Mouse (Mus musculus): ENCODE results near the gene Lipe. TPM values are rescaled to one million over a fixed set of nuclear protein-coding genes. Genes with fewer than 3 reads are reported as not detected.

Gene Lipe
- total and polyA plus RNA-seq, 3 experiments: 372 to 471 (median 462) TPM

DNA sequence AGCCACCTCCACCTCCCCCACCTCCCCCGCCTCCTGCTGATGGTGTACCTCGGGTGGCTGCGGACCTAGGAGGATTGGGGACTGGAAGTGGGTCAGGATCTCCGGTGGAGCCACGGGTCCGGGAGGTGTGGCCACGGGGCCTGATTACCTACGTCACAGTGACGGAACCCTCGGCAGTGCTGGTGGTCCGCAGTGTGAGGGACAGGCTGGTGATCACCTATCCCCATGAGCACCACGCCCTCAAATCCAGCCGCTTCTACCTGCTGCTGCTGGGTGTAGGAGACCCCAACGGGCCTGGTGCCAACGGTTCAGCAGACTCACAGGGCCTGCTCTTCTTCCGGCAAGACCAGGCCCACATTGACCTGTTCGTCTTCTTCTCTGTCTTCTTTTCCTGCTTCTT lies 34.9 kb downstream of the Lipe start:
- no peak for DNase-seq

DNA sequence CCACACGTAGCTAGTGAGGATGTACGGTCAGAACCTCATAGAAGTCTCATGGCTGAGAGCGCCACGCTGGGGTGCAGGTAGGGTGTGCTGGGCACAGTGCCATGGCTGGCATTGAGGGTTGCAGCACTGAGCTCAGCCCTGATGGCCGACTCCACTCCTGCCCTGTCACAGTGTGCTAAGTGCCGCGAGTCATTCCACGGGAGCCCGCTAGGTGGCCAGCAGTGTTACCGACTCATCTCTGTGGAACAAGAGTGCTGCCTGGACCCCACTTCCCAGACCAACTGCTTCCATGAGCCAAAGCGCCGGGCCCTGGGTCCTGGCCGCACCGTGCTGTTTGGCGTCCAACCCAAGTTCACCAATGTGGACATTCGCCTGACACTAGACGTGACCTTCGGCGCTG lies 35.4 kb downstream of the Lipe start:
- peak; percentile 69 for DNase-seq

DNA sequence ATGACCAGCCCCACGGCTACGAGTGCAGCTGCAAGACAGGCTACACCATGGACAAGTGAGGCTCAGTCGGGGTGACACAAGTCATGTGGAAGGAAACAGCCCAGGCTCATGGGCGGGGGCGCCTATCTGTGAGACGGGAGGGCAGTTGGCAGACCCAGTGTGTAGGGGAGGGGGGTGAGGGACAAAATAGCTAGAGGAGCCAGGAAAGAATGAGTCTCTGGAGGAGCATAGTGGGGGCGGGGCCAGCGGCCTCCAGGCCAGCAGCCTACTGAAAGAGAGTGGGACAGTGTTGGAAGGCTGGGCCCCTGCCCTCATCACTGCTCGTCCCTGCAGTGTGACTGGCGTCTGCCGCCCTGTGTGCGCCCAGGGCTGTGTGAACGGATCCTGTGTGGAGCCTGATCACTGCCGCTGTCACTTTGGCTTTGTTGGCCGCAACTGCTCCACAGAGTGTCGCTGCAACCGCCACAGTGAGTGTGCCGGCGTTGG lies 39.7 kb downstream of the Lipe start:
- no peak for DNase-seq

GRCm38 (mm10) chr7:25348861-25349260 lies 49.6 kb downstream of the Lipe start:
- no peak for DNase-seq

- no peak for DNase-seq
Observed at GRCm38 (mm10) chr7:25341000-25341784, 57.3 kb downstream of the Lipe start.

DNA sequence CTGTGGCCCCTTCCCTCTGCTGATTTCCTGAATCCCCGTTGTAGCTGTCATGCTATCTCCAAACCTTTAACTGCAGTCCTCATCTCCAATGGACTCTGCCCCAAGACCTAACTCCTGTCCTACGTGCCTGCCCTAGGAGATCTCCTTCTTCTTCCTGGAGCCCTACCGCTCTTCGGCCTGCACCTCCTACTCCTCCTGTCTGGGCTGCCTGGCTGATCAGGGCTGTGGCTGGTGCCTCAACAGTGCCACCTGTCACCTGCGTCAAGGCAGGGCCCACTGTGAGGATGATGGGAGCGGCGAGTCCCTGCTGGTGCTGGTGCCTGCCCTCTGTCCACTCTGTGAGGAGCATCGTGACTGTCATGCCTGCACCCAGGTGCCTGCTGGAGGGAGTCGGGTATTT lies 59.2 kb downstream of the Lipe start:
- DNase-seq: no peak

DNA sequence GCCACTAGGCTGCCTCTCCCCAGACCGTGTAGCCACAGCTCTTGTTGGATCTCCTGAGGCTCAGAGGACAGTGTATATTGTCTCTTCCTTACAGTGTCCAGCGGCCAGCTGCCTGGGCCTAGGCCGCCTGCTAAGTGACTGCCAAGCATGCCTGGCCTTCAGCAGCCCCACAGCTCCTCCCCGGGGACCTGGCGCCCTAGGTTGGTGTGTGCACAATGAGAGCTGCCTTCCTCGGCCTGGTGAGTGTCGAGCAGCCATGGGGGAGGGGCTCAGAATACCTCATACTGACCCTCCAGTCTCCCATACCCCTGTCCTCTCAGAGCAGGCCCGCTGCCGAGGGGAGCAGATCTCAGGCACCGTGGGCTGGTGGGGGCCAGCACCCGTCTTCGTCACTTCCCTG lies 64.0 kb downstream of the Lipe start:
- no peak for DNase-seq

DNA sequence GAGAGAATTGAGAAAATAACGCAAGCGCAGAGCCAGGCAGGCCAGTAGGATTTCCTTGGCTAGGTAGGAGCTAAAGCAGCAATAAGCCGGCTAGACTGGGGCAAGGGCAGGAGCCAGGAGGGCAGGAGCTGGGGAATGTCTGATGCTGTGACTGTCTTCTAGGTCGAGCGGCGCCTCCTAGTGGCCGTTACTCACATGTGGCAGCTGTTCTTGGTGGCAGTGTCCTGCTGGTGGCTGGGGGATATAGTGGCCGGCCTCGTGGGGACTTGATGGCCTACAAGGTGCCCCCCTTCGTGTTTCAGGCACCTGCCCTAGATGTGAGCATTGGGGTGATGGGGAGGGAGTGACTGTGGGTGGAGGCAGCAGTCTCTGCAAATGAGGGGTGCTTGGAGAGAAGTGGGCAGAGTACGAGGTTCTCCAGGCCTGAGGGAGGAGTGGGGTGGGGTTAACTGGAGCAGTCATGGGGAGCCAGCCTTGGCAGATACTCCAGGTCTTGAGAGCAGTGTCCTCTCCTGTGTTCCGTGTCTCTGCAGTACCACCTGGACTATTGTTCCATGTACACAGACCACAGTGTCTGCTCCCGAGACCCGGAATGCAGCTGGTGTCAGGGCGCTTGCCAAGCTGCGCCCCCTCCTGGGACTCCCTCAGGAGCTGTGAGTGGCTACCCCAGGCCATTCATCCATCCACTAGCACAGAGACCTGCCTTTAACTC lies 64.8 kb downstream of the Lipe start:
- DNase-seq: peak; percentile 74

Other genes with a start within 250 kb of the Lipe start
- under 1 TPM; 0.46 to 0.90 TPM for gene Pou2f2, start 219.0 kb downstream of the Lipe start, total RNA-seq (2021)
- gene Pou2f2, start 219.0 kb downstream of the Lipe start, polyA plus RNA-seq (2012; rRNA removed): 2.7 and 3.2 TPM in 2 replicates
- 10 to 100 TPM; 15.6 to 17.9 TPM for gene Dedd2, start 178.1 kb downstream of the Lipe start, total RNA-seq (2021)
- 36.3 and 39.5 TPM in 2 replicates for gene Dedd2, start 178.1 kb downstream of the Lipe start, polyA plus RNA-seq (2012; rRNA removed)
- gene Zfp526, start 177.3 kb downstream of the Lipe start, total RNA-seq (2021): 10 to 100 TPM in 1 of 2 experiments, 1 to 10 TPM in 1; 9.9 to 10.4 TPM
- 16.3 and 19.9 TPM in 2 replicates for gene Zfp526, start 177.3 kb downstream of the Lipe start, polyA plus RNA-seq (2012; rRNA removed)
- 100 to 1,000 TPM in 1 of 2 experiments, 10 to 100 TPM in 1; 98.9 to 107 TPM for gene Gsk3a, start 160.9 kb downstream of the Lipe start, total RNA-seq (2021)
- 121 and 150 TPM in 2 replicates for gene Gsk3a, start 160.9 kb downstream of the Lipe start, polyA plus RNA-seq (2012; rRNA removed)
- gene Erf, start 147.9 kb downstream of the Lipe start, total RNA-seq (2021): 10 to 100 TPM; 16.5 to 26.6 TPM
- gene Erf, start 147.9 kb downstream of the Lipe start, polyA plus RNA-seq (2012; rRNA removed): 50.4 and 52.8 TPM in 2 replicates
- 100 to 1,000 TPM; 102 to 108 TPM for gene Cic, start 131.0 kb downstream of the Lipe start, total RNA-seq (2021)
- 111 and 123 TPM in 2 replicates for gene Cic, start 131.0 kb downstream of the Lipe start, polyA plus RNA-seq (2012; rRNA removed)
- 10 to 100 TPM; 33.4 to 33.8 TPM for gene Pafah1b3, start 100.7 kb downstream of the Lipe start, total RNA-seq (2021)
- gene Pafah1b3, start 100.7 kb downstream of the Lipe start, polyA plus RNA-seq (2012; rRNA removed): 29.4 and 35.9 TPM in 2 replicates
- gene Prr19, start 97.3 kb downstream of the Lipe start, total RNA-seq (2021): not detected
- not detected in 2 replicates for gene Prr19, start 97.3 kb downstream of the Lipe start, polyA plus RNA-seq (2012; rRNA removed)
- 1 to 10 TPM; 1.9 to 2.2 TPM for gene Tmem145, start 92.6 kb downstream of the Lipe start, total RNA-seq (2021)
- gene Tmem145, start 92.6 kb downstream of the Lipe start, polyA plus RNA-seq (2012; rRNA removed): 8.3 and 9.3 TPM in 2 replicates
- gene Megf8, start 81.5 kb downstream of the Lipe start, total RNA-seq (2021): 10 to 100 TPM; 37.1 to 41.5 TPM
- gene Megf8, start 81.5 kb downstream of the Lipe start, polyA plus RNA-seq (2012; rRNA removed): 102 and 106 TPM in 2 replicates
- not detected for gene Cnfn, start 29.0 kb downstream of the Lipe start, total RNA-seq (2021)
- 1.8 TPM in 1 of 2 replicates, not detected in the other for gene Cnfn, start 29.0 kb downstream of the Lipe start, polyA plus RNA-seq (2012; rRNA removed)
- not detected for gene Cxcl17, start 14.2 kb upstream of the Lipe start, total RNA-seq (2021)
- not detected in 2 replicates for gene Cxcl17, start 14.2 kb upstream of the Lipe start, polyA plus RNA-seq (2012; rRNA removed)
- 10 to 100 TPM in 1 of 2 experiments, 1 to 10 TPM in 1; 8.4 to 45.0 TPM for gene Ceacam1, start 78.9 kb upstream of the Lipe start, total RNA-seq (2021)
- 5.9 and 9.5 TPM in 2 replicates for gene Ceacam1, start 78.9 kb upstream of the Lipe start, polyA plus RNA-seq (2012; rRNA removed)
- 1 to 10 TPM; 1.1 to 5.0 TPM for gene Ceacam2, start 141.1 kb upstream of the Lipe start, total RNA-seq (2021)
- gene Ceacam2, start 141.1 kb upstream of the Lipe start, polyA plus RNA-seq (2012; rRNA removed): not detected in 2 replicates
- gene Erich4, start 217.2 kb upstream of the Lipe start, total RNA-seq (2021): not detected
- not detected in 2 replicates for gene Erich4, start 217.2 kb upstream of the Lipe start, polyA plus RNA-seq (2012; rRNA removed)
- gene Dmac2, start 220.7 kb upstream of the Lipe start, total RNA-seq (2021): 10 to 100 TPM; 21.4 to 35.3 TPM
- gene Dmac2, start 220.7 kb upstream of the Lipe start, polyA plus RNA-seq (2012; rRNA removed): 54.0 and 54.5 TPM in 2 replicates
- gene B3gnt8, start 227.9 kb upstream of the Lipe start, total RNA-seq (2021): 1 to 10 TPM; 1.8 to 4.5 TPM
- gene B3gnt8, start 227.9 kb upstream of the Lipe start, polyA plus RNA-seq (2012; rRNA removed): 11.8 and 13.0 TPM in 2 replicates